Mouse (Mus musculus) left cerebral cortex, postnatal 10 days (tissue): ENCODE measurements around the gene Rnf121. TPM values are rescaled to one million over a fixed set of nuclear protein-coding genes. Genes with fewer than 3 reads are reported as not detected.

ENCODE experiments used
- total RNA-seq, 2 experiments: library from RNA; stranded (reverse); gene quantifications; 2 replicates each; pipeline ENCODE4 v1.2.3; 2021

Rnf121 gene
- total RNA-seq, 2 experiments from 2014 or later: 39.1 to 44.4 TPM

Other genes with a start within 250 kb of the Rnf121 start
- not detected for gene Phox2a, start 247.2 kb downstream of the Rnf121 start, total RNA-seq
- 10 to 100 TPM; 19.2 to 22.3 TPM for gene Inppl1, start 227.2 kb downstream of the Rnf121 start, total RNA-seq
- under 1 TPM in 1 of 2 experiments, not detected in 1; 0.59 TPM for gene Folr2, start 208.3 kb downstream of the Rnf121 start, total RNA-seq
- gene Anapc15, start 201.8 kb downstream of the Rnf121 start, total RNA-seq: 10 to 100 TPM; 31.4 to 36.2 TPM
- under 1 TPM in 1 of 2 experiments, not detected in 1; 0.90 TPM for gene Folr1, start 194.7 kb downstream of the Rnf121 start, total RNA-seq
- 10 to 100 TPM; 95.6 to 98.2 TPM for gene Lamtor1, start 159.6 kb downstream of the Rnf121 start, total RNA-seq
- not detected for gene Tomt, start 159.1 kb downstream of the Rnf121 start, total RNA-seq
- 1 to 10 TPM; 2.8 to 4.0 TPM for gene Lrrc51, start 131.6 kb downstream of the Rnf121 start, total RNA-seq
- gene Numa1, start 131.4 kb downstream of the Rnf121 start, total RNA-seq: 10 to 100 TPM; 60.5 to 60.9 TPM
- gene Il18bp, start 46.8 kb downstream of the Rnf121 start, total RNA-seq: 10 to 100 TPM in 1 of 2 experiments, 1 to 10 TPM in 1; 8.6 to 10.1 TPM
- gene Xndc1, start within 50 bp of the Rnf121 start, total RNA-seq: 10 to 100 TPM; 24.6 to 25.0 TPM
- 1 to 10 TPM; 1.1 to 1.8 TPM for gene Xntrpc, start 244 bp upstream of the Rnf121 start, total RNA-seq
- under 1 TPM in 1 of 2 experiments, not detected in 1; 0.73 TPM for gene Trpc2, start 17.6 kb upstream of the Rnf121 start, total RNA-seq
- not detected for gene Art1, start 36.3 kb upstream of the Rnf121 start, total RNA-seq
- gene Art5, start 44.0 kb upstream of the Rnf121 start, total RNA-seq: not detected
- under 1 TPM; 0.18 to 0.43 TPM for gene Chrna10, start 51.4 kb upstream of the Rnf121 start, total RNA-seq
- 10 to 100 TPM; 33.4 to 33.8 TPM for gene Nup98, start 144.7 kb upstream of the Rnf121 start, total RNA-seq
- gene Pgap2, start 144.7 kb upstream of the Rnf121 start, total RNA-seq: 10 to 100 TPM; 31.5 to 32.6 TPM
- gene Rhog, start 190.6 kb upstream of the Rnf121 start, total RNA-seq: 10 to 100 TPM; 13.8 to 14.5 TPM
- 10 to 100 TPM; 71.5 to 73.3 TPM for gene Stim1, start 202.3 kb upstream of the Rnf121 start, total RNA-seq